Mouse (Mus musculus) testis, postnatal 10 days (tissue): ENCODE results near the gene Ston2.

Source experiments
- DNase-seq: peaks from one replicate; pipeline ENCODE4 v3.0.0; 2021; ENCODE audit warnings: low spot score

Ston2 gene

DNA sequence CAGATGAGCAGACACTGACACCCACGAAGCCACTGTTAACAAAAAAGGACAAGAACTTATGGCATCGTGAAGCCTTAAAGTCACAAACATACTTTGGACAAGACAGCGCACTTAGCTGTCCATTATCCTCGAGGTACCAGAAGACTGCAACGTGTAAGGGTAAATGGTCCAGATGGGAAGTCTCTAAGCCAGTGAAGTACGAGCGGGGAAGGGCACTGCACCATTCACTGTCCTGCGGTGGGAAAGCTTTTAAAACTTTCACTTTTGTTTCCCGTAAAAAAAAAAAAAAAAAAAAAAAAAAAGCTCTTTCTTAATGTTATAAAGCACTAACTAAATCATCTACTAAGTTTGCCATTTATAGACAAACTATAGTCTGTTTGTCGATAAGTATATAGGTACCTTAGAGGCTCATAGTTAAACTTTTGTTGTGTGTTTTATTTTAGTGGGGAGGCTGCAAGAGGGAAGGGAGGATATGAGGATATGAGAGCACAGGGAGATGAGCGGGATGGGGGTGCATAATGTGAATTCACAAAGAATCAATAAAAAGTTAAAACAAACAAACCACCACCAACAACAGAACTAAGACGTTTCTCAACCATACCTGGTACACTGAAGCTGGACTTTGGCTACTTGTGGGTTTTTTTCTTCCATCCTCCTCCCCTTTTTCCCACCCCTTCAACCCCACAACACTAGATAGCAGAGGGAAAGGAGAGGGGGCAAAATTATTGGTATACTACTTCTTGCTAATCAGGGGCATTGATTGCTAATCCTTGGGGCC lies 127.4 kb downstream of the Ston2 start:
- no peak for DNase-seq

DNA sequence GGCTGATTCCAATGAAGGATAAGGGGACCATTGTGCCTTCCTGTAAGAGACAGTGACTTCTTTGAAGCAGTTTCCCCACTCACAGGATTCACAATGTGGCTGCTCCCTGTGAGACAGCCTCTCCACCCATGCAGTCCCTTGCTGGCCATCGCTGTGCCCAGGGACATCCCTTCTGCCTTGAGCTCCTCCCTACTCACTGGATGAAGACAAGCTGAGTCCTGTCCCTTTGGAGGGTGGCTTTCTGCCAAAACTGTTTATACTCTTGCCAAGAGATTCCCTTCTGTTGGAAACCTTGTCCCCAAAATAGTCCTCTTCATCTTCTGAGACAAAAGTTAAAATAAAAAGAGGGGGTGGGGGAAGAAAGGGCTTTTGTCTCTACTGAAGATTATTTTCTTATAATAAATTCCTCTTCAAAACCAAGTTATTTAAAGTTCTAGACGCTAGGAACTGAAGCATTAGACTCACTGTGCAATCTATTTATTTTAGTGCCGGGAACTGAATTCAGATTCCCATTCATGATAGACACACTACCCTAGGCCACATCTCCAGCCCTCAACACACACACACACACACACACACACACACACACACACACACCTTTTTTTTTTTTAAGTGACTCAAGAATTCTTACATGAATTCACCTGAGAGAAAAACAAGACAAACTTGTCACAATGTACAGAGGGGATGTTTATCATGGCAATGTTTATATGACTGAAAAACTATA lies 133.6 kb downstream of the Ston2 start:
- no peak for DNase-seq

DNA sequence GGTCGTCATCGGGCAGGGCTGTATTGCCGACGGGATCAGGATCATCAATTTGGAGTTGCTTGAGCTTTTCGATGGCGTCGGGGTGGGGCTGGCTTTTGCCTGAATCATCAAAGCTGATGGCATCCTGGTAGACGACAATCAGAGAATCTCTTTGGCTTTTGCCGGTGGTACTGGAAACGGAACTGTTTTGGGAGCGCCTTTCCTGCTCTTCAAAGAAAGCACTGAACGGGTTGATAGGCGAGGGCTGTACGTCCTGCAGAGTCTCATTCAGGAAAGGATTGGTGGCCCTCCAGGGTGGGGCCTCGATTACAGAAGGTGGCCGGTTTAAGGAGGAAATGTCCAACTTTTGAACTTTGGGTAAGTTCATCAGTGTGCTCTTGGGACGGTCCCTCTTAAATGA lies 139.8 kb downstream of the Ston2 start:
- no peak for DNase-seq

DNA sequence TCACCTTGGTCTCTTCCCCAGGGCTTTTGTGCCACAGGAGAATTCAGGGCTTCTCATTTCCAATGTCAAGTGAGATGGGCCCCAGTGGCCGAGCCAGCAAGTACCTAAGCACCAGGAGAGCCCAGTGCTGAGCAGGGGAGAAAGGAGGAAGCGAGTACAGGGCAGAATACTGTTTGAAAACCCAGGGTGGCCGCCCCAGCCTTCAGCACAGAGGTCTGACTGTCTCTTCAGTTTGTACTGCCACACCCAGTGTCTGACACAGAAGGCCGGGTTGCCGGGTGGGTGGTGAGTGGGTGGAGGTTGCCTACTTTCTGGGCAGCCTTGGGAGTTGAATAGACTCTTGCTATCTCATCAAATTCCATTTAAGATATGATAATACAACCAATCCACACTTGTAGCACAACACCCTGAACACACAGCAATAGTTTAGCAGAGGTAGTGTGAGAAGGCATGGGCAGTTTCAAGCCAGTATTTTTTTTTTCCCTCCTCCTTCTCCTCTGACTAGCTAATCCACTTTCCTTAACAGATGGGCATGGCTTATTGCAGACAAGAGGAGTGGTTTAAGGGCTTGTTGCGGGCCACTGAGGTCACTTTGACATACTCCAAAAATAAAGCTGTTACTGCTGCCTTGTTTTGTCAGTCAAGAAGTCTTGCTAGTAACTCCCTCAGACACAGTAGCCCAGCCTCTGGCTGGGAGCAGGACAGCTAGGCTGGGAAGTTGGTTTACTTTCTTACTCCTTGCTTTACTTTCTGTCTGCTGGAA lies 142.6 kb downstream of the Ston2 start:
- no peak for DNase-seq

DNA sequence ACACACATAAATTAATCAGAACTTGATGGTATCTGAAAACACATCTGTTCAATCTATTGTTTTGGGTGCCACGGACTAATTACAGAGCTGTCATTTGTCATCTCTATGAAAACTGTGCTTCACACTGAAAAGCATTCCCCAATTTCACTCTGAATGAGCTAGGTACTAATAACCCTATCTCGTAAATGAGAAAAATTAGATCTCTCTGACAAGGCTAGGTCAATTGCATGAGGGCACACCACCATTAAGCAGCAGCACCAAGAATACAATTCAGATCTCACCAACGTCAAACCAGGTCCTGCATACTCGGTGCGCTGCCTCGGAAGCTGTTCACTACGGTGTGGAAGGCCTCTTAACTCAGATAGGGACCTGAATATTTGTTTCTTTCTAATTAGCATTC lies 145.0 kb downstream of the Ston2 start:
- DNase-seq, result no peak

DNA sequence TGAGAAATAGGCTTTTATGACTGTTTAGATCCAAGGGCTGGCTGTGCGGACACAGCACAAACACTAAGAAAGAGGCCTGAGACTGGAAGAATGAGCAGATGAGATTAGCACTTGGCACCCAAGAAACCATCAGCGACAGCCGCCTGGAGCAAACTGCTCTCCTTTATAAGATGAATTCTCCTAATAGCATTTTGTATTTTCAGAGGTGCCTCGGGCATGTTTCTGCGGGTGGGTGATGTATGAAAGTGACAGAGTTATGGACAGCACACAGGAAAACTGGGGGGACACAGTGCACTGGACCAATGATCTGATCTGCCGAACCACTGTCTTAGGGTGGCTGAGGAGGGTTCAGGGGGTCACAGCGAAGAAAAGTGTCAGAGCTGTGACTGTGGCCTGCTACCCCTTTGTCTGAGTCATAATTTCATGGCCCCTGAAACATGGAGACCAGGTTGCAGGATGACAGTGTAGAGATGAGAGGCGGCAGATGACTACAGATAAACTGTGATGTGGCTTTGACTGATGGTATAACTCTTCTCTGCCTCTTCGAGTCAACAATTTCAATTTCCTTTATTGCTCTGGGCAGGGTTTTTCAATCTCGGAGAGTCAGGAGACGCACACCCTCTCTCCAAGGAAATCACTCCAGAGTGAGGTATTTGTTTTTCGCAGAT lies 145.6 kb downstream of the Ston2 start:
- no peak for DNase-seq

DNA sequence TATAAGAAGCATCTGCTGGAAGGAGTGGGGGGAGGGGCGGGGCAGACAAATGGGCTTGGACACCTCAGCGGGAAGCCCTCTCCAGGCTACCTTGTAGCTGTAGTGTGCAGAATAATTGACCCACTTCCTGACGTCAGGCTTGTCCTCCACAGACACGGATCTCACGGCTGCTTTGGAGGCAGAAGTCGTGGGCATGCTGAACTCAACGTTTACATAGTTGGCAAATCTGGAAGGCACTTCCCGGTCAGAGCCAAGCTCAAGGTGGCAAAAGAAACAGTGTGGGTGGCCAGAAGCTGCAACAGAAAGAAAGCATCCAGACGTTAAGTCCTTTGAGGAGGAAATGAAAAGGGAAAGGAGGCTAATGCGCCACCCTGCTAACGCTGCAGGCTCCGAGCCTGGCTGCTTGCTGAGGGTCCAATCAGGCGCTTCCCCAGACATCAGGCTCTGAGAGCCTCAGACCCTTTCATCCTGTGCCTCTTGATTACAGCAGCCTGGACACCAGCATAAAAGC lies 146.5 kb downstream of the Ston2 start:
- DNase-seq, result peak; percentile 64

DNA sequence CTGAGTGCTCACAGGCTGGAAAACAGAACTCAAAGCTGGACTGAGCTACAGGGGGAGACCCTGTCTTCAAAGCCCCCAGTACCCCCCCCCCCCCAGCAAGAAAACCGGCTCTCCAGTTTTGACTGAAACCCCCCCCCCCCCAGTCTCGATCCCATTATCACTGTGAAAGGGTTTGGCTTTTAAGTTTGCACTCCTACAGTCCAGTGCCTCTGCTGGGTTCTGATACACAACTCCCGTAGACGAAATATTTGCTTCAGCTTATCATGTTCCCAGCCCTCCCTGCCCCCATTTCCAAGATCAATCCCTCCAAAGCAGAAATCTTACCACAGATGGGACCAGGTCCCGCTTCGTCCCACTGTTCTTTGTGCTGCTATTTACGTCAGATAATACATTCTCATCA lies 147.1 kb downstream of the Ston2 start:
- no peak for DNase-seq

DNA sequence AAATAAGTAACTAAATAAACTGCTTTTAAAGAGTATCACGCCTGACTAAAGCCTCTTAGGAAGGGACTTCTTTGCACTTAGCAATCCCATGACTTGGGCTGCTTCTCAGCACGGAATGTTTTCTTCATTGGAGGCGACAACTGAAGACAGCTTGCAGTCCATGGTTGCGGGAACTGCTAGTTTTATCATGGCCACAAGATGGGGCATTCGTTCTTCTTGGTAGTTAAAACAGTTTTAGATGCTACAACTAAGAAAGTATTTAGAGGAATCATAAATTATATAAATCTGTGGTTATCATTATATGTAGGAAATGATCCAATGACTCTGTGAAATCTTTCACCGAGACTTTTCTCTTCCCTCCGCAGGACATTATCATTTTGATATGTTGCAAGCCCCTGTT lies 147.5 kb downstream of the Ston2 start:
- peak; percentile 72 for DNase-seq

DNA sequence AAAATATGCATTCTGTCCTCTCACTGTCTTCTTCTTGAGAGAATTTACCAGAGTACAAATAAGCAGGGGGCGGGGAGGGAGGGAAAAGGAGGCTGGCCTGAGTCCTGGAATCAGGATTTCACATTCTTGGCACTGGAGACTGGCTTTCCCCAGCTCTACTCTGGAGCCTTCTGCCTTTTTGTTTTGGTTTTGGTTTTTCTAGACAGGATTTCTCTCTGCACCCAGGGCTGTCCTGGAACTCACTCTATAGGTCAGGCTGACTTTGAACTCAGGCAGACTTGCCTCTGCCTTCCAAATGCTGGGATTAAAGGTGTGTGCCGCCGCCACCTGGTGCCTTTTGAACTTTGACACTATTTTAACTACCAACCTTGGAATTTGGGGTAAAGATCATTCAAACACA lies 149.8 kb downstream of the Ston2 start:
- DNase-seq, result no peak

DNA sequence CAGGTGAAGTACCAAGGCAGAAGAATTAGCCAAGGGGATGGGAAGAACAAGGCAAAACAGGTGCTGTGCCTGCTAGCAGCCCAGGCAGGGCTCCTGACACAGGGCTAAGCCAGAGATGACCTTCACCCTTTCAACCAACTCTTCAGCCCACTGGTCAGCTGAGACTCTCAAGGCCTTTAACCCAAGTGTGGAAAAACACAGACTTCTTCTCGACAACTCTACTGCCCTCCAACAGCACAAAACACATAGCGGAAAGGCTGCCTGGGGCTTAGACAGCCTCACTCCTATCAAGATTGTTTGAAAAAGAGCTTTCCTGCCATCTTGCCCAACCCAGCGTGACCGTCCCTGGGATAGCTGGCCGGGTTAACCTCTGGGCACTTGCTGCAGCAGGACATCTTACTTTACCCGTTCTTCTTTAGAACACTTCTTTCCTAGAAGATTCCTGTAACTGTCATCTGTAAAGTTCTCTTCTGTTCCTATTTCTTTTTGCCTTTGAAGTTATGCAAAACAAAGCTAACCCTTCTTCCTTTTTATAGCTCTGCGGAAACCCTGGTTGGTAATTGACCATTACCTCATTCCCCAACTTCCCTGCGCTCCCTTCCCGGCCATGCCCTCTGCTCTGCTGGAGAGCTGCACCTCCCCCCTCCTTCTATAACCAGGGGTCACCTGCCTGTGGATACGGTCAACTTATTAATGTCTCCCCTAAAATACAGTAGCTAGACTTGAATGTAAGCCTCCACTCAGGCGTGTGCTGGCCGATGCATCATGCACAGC lies 150.9 kb downstream of the Ston2 start:
- no peak for DNase-seq

DNA sequence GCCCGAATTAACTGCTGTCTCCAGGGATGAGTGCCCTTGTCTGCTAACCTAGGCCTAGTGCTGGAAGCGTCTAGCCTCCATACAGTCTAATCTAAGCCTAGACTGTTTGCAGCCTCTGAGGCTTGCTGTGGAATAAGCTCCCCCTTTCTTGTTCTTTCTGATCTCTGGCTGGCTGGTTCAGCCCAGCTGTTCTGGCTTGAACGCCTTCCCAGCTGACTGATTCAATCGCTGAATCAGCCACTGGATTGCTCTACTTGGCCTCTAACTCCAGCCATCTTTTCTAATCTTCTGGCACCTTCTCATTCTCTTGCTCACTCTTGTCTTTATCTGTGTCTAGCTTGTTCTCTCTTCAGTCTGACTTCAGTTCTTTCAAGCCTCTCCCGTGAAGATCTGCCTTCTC lies 161.7 kb downstream of the Ston2 start:
- no peak for DNase-seq

DNA sequence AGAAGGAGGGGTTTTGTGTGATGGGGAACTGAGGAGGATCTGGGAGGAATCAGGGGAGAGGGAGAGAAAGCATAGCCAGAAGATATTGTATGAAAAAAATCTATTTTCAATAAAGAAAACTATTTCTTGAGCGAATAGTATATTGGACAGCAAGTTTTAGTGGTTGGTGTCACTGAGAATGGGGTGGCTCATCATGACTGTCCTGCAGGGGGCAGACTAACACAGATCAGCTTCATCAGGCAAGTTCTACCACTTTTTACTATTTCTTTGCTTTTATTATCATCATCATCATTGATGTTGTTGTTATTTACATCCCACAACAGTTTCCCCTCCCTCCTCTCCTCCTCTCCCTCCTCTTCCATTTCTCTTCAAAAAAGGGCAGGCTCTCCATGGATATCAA lies 163.2 kb downstream of the Ston2 start:
- DNase-seq, result no peak

DNA sequence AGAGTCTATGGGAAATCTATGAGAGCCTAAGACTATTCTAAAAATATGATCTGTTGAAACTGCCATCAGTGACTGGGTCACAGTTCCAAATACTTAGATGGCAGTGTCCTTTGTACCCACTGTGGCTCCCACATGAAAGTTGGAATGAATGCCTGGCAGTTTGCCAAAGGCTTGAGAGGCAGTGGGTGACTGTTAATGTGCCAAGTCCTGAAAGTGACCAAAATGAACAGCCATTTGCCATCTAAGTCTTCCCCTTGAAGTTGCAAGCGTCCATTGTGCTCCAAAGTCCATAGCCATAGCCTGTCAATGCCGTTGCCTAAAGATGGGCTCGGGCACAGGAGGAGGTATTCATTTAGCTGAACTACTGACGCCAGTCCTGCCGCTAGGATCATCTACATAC lies 178.8 kb downstream of the Ston2 start:
- no peak for DNase-seq

DNA sequence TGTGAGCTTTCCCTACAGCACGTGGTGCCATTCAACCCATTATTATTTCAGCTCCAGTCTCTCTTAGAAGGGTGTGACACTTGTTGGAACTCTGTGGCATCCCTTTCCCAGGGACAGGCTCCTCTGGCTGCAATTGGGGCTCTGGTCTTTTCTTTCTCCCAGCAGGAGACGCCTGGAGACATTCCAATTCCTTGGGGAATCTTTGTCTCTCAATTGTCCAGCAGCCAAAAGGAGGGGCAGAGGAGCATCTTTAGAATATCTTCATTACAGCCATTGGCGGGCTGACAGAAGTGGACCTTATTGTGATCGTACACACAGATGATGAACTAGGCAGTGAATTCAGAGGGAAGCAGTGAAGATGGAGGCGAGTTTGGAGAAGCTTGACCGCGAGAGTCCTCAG lies 180.5 kb downstream of the Ston2 start:
- no peak for DNase-seq

DNA sequence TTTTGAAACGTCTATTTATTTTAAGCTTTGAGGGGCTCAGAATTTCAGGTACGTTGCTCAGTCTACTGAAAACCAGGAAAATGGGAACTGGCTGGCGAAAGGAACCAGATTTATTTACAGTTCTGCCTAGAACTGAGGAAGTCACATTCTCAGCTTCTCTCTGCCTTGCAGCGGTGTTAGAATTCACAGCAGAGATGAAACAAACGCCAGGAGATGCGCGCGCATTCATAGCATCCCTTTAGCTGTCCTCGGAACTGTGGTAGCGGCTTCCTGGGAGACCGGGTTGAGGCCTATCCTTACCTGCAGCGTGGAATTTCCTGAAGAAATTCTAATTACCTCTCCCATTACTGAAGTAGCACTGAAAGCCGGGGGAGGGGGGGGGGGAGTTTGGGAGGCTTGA lies 181.5 kb downstream of the Ston2 start:
- DNase-seq, result no peak

DNA sequence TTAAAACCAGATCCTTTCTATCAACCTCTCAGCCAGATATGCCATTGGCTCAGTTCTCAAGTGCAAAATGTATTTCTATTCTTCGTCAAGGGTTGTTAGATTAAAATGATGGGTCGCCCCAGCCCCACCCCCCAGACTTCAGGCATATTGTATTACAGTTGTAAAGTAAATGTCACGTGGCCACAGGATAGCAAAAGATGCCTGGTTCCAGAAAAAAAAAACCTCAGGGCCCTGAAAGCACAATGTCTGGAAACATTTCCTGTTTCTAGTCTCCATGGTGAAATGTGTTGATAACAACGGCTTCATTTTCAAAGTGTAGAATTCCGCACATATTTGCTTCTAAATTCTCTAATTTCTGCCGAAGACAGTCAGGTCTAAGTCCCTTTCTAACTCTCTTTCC lies 183.6 kb downstream of the Ston2 start:
- no peak for DNase-seq

DNA sequence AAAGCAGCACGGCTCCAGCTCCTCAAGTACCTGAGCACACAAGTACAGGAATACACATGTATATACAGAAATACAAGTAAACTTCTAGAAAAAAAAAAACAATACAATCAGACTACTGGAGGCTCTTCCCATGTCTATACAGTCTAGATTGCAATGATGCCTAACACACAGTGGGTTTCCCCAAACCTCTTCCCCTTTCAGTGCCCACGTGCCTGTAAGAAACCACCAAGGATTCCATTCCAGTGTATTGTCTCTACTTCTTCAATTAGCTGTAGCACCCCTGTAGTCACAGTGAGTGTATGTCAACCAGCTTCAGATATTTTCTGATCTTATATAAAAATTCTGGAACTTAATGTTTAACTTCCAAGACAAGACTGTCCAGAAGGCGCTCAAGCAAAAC lies 196.1 kb downstream of the Ston2 start:
- no peak for DNase-seq

DNA sequence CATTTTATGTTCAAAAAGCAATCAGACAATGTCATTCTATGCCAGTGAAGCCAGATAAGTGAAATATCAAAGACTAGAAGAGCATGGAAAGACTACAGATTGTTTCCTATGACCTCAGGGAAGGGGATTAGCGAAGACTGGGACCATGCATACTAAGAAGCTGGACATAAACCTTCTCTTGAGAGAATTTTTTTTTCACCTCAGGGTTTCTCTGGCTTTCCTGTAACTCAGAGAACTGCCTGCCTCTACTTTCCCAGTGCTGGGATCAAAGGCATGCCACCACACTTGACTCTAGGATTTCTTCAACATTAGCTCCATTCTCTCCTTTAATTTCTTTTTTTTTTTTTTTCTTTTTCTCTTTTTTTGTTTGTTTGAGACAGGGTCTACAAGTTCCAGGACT lies 197.0 kb downstream of the Ston2 start:
- no peak for DNase-seq

DNA sequence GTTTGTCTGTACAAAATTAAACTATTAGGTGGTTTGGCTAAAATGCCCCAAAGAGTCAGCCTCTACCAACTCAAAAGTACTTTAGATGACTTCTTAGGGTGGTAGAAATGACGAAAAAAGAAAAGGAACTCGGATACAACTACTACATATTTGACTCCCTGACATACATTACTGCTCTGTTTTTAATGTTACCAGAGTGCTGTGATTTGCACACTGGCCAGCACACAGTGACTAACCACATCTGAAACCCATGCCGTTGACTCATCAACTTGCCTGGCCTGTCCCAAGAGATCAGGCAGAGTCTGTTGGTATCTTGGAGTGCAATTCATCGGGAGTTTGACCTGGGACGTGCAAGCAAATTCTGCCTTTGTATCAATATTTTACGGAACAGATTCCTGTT lies 197.5 kb downstream of the Ston2 start:
- no peak for DNase-seq

DNA sequence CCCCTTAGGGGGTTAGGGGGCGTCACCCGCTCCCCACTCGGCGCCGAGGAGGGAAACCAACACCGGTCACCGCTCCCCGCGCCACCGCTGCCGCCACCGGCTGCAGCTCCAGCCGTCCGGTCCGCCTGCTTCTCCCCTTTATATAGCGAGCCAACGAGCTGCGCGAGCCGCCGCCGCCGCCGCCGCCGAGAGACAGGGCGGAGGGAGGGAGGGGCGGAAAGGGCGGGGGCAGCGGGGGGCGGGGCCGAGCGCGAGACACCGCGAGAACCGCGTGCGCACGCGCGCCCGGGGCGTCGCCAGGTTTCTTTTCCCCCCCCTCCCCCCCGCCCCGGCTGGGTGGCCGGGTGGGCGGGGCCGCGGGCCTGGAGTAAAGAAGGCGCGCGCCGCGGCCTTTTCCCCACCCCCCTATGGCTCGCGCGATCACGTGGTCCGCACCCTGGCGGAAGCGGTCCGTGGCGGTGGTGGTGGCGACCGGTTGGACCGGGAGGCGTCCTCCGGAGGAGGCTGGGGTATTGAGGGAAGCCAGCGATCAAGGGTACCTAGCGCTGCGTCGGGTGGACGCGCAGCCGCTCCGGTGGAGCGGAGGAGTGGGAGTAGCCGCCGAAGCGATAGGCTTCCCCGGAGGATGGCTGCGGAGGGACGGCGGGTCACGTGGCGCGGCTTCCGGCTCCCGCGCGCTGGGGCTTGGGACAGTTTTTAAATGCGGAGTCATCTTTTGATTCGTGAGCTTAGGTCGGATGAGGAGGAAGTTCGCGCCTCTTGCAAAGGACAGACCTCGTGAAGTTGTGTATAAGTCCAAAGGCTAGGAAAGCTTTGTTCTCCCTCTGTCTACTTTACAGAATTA lies 198.1 kb downstream of the Ston2 start, which contains the start of gene Gtf2a1:
Gtf2a1 (minus strand) TSS at position 641 of the 844 bp plus-strand sequence.
- peak; percentile 98 for DNase-seq
